Mouse (Mus musculus): ENCODE data around the gene Bcl10. TPM values are rescaled to one million over a fixed set of nuclear protein-coding genes. Genes with fewer than 3 reads are reported as not detected.
A peak's percentile ranks its signal among the peaks of the same experiment; 100 is the strongest.

Gene Bcl10
- polyA plus RNA-seq, 1 experiment, result 13.5 TPM

GRCm38 (mm10) chr3:145929525-145930400 lies 7.2 kb downstream of the Bcl10 start:
- DNase-seq, result no peak
- Histone ChIP-seq H3K4me3 (replicated peaks; ENCODE audit: extremely low read depth, low read depth, low read length) (no peak overlapping the region), H3K4me1 (ENCODE audit: control insufficient read depth, insufficient read depth, low read length) (peaks cover 7% of the 10 kb centered on the region)
- no peak for TF ChIP-seq CTCF (IDR thresholded peaks at IDR 0.05; ENCODE audit: insufficient read depth, low read length)
- TF ChIP-seq POLR2A (IDR thresholded peaks at IDR 0.05; ENCODE audit: borderline replicate concordance, extremely low read depth, low read depth, low read length), result no peak
- WGBS, result 73% methylated on average over 7 of the region's 7 CpGs

- no peak for DNase-seq
Measured at GRCm38 (mm10) chr3:145933845-145934244, 11.2 kb downstream of the Bcl10 start.

GRCm38 (mm10) chr3:145937505-145938404 lies 15.2 kb downstream of the Bcl10 start, which contains the start of gene 2410004B18Rik:
Gene 2410004B18Rik (plus strand): TSS chr3:145938014.
- Histone ChIP-seq H3K4me1 (ENCODE audit: control insufficient read depth, insufficient read depth, low read length) (peaks cover 11% of the 10 kb centered on the region), H3K4me3 (replicated peaks; ENCODE audit: extremely low read depth, low read depth, low read length) (peak within 1 kb of the TSS; percentile 94)
- TF ChIP-seq CTCF (IDR thresholded peaks at IDR 0.05; ENCODE audit: insufficient read depth, low read length), result peak; percentile 78
- peak; percentile 93 for TF ChIP-seq POLR2A (IDR thresholded peaks at IDR 0.05; ENCODE audit: borderline replicate concordance, extremely low read depth, low read depth, low read length)
- peak; percentile 91 for DNase-seq
- 2% methylated on average over 67 of the region's 70 CpGs for WGBS

More at GRCm38 (mm10) chr3:145933845-145934244, 11.2 kb downstream of the Bcl10 start:
- no peak for TF ChIP-seq CTCF (IDR thresholded peaks at IDR 0.05; ENCODE audit: insufficient read depth, low read length)
- TF ChIP-seq POLR2A (IDR thresholded peaks at IDR 0.05; ENCODE audit: borderline replicate concordance, extremely low read depth, low read depth, low read length), result no peak
- Histone ChIP-seq H3K4me3 (replicated peaks; ENCODE audit: extremely low read depth, low read depth, low read length) (no peak overlapping the region), H3K4me1 (ENCODE audit: control insufficient read depth, insufficient read depth, low read length) (peaks cover 3% of the 10 kb centered on the region)
- 47% methylated on average over 9 of the region's 9 CpGs for WGBS

- H3K4me3 ChIP-seq (replicated peaks; ENCODE audit: extremely low read depth, low read depth, low read length), result peak overlapping the region; percentile 94
- WGBS, result 15% methylated on average over 50 of the region's 50 CpGs
- TF ChIP-seq CTCF (IDR thresholded peaks at IDR 0.05; ENCODE audit: insufficient read depth, low read length) (no peak), POLR2A (IDR thresholded peaks at IDR 0.05; ENCODE audit: borderline replicate concordance, extremely low read depth, low read depth, low read length) (no peak)
- no peak for DNase-seq
- H3K4me1 ChIP-seq (ENCODE audit: control insufficient read depth, insufficient read depth, low read length), result peaks cover 11% of the 10 kb centered on the region
Measured at GRCm38 (mm10) chr3:145938405-145939349, 16.1 kb downstream of the Bcl10 start.

GRCm38 (mm10) chr3:145939402-145939801 lies 16.8 kb downstream of the Bcl10 start:
- peaks cover 11% of the 10 kb centered on the region for H3K4me1 ChIP-seq (ENCODE audit: control insufficient read depth, insufficient read depth, low read length)
- TF ChIP-seq CTCF (IDR thresholded peaks at IDR 0.05; ENCODE audit: insufficient read depth, low read length), result no peak
- no peak for TF ChIP-seq POLR2A (IDR thresholded peaks at IDR 0.05; ENCODE audit: borderline replicate concordance, extremely low read depth, low read depth, low read length)
- DNase-seq, result no peak
- WGBS, result 66% methylated on average over 12 of the region's 12 CpGs
- H3K4me3 ChIP-seq (replicated peaks; ENCODE audit: extremely low read depth, low read depth, low read length), result no peak overlapping the region

GRCm38 (mm10) chr3:145939971-145940370 lies 17.4 kb downstream of the Bcl10 start:
- 72% methylated on average over 4 of the region's 4 CpGs for WGBS
- no peak for TF ChIP-seq CTCF (IDR thresholded peaks at IDR 0.05; ENCODE audit: insufficient read depth, low read length)
- no peak for TF ChIP-seq POLR2A (IDR thresholded peaks at IDR 0.05; ENCODE audit: borderline replicate concordance, extremely low read depth, low read depth, low read length)
- no peak for DNase-seq
- Histone ChIP-seq H3K4me1 (ENCODE audit: control insufficient read depth, insufficient read depth, low read length) (peaks cover 11% of the 10 kb centered on the region), H3K4me3 (replicated peaks; ENCODE audit: extremely low read depth, low read depth, low read length) (no peak overlapping the region)

GRCm38 (mm10) chr3:145941971-145942370 lies 19.4 kb downstream of the Bcl10 start:
- Histone ChIP-seq H3K4me3 (replicated peaks; ENCODE audit: extremely low read depth, low read depth, low read length) (no peak overlapping the region), H3K4me1 (ENCODE audit: control insufficient read depth, insufficient read depth, low read length) (peaks cover 19% of the 10 kb centered on the region)
- TF ChIP-seq CTCF (IDR thresholded peaks at IDR 0.05; ENCODE audit: insufficient read depth, low read length) (peak; percentile 77), POLR2A (IDR thresholded peaks at IDR 0.05; ENCODE audit: borderline replicate concordance, extremely low read depth, low read depth, low read length) (no peak)
- 3% methylated on average over 3 of the region's 3 CpGs for WGBS
- DNase-seq, result peak; percentile 65

- 76% methylated on average over 7 of the region's 7 CpGs for WGBS
- TF ChIP-seq POLR2A (IDR thresholded peaks at IDR 0.05; ENCODE audit: borderline replicate concordance, extremely low read depth, low read depth, low read length) (no peak), CTCF (IDR thresholded peaks at IDR 0.05; ENCODE audit: insufficient read depth, low read length) (no peak)
- Histone ChIP-seq H3K4me3 (replicated peaks; ENCODE audit: extremely low read depth, low read depth, low read length) (no peak overlapping the region), H3K4me1 (ENCODE audit: control insufficient read depth, insufficient read depth, low read length) (peaks cover 11% of the 10 kb centered on the region)
- no peak for DNase-seq
Measured at GRCm38 (mm10) chr3:145944348-145944747, 21.7 kb downstream of the Bcl10 start.

Measured in lung, adult 2 months (tissue).